Mouse (Mus musculus): ENCODE data around the gene Cox6b2. TPM values are rescaled to one million over a fixed set of nuclear protein-coding genes. Genes with fewer than 3 reads are reported as not detected.

The Cox6b2 gene
- polyA plus RNA-seq, 1 experiment from 2014 or later, result 40.4 TPM

DNA sequence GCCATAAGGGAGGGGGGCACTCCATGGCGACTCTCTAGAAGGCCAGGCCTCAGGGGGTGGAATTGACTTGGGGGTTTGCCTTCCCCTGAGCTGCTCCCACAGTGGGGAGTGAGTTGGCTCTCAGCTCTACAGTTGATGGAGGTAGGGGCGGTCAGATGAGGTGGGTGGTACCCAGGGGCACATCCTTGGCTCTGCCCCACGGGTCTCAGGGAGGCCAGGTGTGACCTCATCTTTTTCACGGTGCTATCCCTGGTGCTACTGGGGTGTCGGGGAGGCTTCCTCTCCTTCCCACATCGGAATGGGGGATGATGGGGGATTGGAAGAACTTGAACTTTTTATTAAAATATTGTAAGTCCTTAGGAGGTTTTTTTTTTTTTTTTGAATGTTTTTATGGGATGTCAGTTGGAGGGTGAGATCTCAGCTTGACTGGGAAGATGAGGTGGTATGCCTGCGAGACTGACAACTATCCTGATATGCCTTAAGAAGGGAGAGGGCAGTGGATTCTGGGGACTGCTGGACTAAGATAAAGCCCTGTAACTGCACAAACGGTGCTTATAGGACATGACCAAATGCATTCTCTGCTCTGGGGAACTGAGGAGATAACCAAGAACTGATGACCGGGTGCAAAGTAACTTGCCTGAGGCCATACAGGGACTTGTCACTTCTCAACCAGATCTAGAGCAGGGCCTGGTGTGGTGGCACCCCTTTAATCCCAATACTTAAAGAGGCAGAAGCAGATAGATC is 5.6 kb downstream of the Cox6b2 start:
- Histone ChIP-seq H3K27ac (0 out of 2 replicates have a peak overlapping the region, but pooled peaks have one; percentile 40), H3K36me3 (replicated peaks) (peaks cover 50% of the 10 kb centered on the region), H3K4me1 (peaks cover 41% of the 10 kb centered on the region), H3K4me3 (no peak overlapping the region), H3K9me3 (no peaks in the 10 kb centered on the region), H3K27me3 (ENCODE audit: poor library complexity, severe bottlenecking) (no peaks in the 10 kb centered on the region)
- DNase-seq (ENCODE audit: extremely low spot score, low spot score), result no peak
- 77% methylated on average over 9 of the region's 9 CpGs for WGBS

DNA sequence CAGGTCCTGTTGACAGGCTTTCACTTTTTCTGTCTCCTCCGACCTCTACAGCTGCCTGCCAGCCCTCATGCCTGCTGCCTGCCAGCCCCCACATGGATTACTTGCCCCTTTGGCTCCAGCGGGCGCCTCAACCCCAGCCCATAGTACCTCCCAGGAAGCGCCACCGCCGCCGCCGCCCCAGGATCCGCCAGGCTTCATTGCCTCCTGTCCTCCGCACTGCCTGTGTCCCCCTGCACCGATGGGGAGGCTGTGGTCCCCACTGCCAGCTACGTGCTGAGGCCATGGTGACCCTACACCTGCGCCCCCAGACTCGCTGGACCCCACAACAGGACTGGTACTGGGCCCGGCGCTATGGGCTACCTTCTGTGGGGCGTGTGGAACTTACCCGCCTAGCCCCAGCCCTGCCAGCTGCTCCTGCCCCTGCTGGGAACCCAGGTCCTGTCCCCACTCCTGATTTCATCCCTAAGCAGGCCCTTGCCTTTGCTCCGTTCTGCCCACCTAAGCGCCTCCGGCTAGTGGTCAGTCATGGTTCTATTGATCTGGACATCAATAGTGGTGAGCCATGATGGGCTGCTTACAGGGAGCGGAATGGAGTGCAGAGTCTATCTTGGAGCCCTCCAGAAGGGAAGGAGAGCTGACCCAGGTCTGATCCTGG is 6.4 kb downstream of the Cox6b2 start:
- Histone ChIP-seq H3K36me3 (replicated peaks) (peaks cover 55% of the 10 kb centered on the region), H3K27me3 (ENCODE audit: poor library complexity, severe bottlenecking) (no peaks in the 10 kb centered on the region), H3K9me3 (no peaks in the 10 kb centered on the region), H3K4me1 (peaks cover 41% of the 10 kb centered on the region), H3K27ac (no peak overlapping the region; the same call in 1 of the 2 replicates), H3K4me3 (no peak overlapping the region)
- WGBS, result 90% methylated on average over 22 of the region's 22 CpGs
- DNase-seq (ENCODE audit: extremely low spot score, low spot score), result no peak

DNA sequence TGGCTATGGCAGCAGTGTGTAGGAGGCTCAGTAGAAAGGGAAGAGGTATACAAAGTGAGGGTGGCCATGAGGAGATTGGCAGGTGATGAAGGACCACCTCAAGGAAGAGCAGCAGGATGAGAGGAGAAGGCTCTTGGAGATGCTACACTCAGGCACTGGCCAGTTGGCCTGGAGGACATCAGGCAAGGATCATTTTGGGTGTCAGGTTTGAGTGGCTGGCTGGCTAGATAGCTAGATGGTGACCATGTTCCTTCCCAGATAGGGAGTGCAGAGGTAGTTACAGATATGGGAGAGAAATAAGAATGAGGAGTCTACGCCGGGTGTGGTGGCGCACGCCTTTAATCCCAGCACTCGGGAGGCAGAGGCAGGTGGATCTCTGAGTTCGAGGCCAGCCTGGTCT is 8.0 kb downstream of the Cox6b2 start:
- 95% methylated on average over 6 of the region's 6 CpGs for WGBS
- H3K36me3 ChIP-seq (replicated peaks), result peaks cover 55% of the 10 kb centered on the region

DNA sequence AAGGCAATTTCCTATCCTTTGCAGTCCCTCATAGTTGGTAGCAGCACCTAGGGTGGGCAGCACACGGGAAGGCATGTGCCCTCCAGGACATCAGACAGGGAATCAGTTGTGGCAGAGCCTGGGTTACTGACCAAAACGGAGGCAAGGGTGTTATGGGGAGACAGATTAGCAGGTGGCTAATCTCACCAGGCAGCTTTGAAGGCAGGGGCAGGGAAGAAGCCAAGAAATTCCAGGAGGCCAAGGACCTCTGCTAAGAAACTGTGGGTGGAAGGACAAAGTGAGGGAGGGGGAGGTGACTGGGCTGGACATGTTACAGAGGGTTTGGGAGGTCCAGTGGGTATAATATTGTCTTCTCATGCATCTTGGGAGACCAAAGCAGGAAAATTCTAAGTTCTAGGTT is 9.5 kb downstream of the Cox6b2 start:
- H3K36me3 ChIP-seq (replicated peaks), result peaks cover 52% of the 10 kb centered on the region
- H3K9me3 ChIP-seq, result no peaks in the 10 kb centered on the region
- peaks cover 60% of the 10 kb centered on the region for H3K4me1 ChIP-seq

More for the DNA sequence above, 8.0 kb downstream of the Cox6b2 start:
- Histone ChIP-seq H3K4me1 (peaks cover 49% of the 10 kb centered on the region), H3K4me3 (no peak overlapping the region), H3K9me3 (no peaks in the 10 kb centered on the region), H3K27me3 (ENCODE audit: poor library complexity, severe bottlenecking) (no peaks in the 10 kb centered on the region), H3K27ac (no peak overlapping the region)
- no peak for DNase-seq (ENCODE audit: extremely low spot score, low spot score)

DNA sequence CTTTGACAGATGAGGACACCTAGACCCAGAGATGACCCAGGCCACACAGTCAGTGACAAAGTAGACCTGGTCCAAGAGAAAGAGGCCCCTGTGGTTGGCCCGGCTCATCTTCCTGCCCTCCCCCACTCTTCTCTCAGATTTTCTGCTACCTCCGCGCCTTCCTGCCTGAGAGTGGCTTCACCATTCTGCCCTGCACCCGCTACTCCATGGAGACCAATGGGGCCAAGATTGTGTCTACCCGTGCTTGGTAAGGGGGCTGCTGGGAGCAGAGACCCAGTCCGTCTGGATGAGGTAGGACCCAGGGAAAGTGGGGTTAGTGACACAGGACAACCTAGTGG is 10.4 kb downstream of the Cox6b2 start:
- peaks cover 52% of the 10 kb centered on the region for H3K36me3 ChIP-seq (replicated peaks)
- H3K4me1 ChIP-seq, result peaks cover 61% of the 10 kb centered on the region
- H3K27ac ChIP-seq, result peak overlapping the region; percentile 96
- 94% methylated on average over 6 of the region's 6 CpGs for WGBS
- no peak for DNase-seq (ENCODE audit: extremely low spot score, low spot score)
- no peaks in the 10 kb centered on the region for H3K27me3 ChIP-seq (ENCODE audit: poor library complexity, severe bottlenecking)
- peak overlapping the region; percentile 83; the same call in 1 of the 2 replicates for H3K4me3 ChIP-seq
- H3K9me3 ChIP-seq, result no peaks in the 10 kb centered on the region

More for the DNA sequence above, 9.5 kb downstream of the Cox6b2 start:
- DNase-seq (ENCODE audit: extremely low spot score, low spot score), result no peak
- no peak overlapping the region for H3K4me3 ChIP-seq
- no peaks in the 10 kb centered on the region for H3K27me3 ChIP-seq (ENCODE audit: poor library complexity, severe bottlenecking)
- H3K27ac ChIP-seq, result peak overlapping the region; percentile 35; the same call in 1 of the 2 replicates
- 68% methylated on average over 2 of the region's 2 CpGs for WGBS

DNA sequence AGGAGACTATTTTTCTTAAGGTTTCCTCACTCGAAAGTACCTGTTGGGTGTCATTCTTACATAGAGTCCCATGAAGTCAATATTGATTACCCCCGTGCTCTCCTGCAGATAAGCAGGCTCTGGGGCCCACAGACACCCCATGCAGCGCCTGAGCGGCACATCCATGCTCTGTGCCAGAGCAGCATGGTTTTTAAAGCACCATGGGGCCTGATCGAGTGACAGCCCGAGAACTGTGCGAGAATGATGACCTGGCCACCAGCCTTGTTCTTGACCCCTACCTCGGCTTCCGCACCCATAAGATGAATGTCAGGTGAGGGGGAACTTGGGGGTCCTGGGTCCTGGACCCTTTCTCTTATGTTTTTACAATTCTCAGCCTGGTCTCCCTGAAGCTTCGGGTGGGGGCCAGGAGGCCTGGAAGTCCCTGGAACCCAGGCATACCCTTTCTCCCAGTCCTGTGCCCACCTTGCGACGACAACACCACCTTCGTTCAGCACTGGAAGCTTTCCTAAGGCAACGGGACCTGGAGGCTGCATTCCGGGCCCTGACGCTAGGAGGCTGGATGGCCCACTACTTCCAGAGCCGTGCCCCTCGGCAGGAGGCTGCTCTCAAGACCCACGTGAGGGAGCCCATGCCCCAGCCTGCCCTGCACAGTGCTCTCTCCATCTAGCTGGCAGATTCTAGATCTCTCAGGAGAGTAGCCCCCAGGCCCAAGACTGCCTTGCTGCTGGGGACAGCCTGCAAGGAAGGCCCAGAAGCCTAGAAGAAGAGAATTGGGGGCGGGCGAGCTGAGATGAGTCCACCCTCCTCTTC is 11.0 kb downstream of the Cox6b2 start:
- peaks cover 49% of the 10 kb centered on the region for H3K36me3 ChIP-seq (replicated peaks)
- peak overlapping the region; percentile 96 for H3K27ac ChIP-seq
- DNase-seq (ENCODE audit: extremely low spot score, low spot score), result no peak
- no peaks in the 10 kb centered on the region for H3K27me3 ChIP-seq (ENCODE audit: poor library complexity, severe bottlenecking)
- H3K4me1 ChIP-seq, result peaks cover 58% of the 10 kb centered on the region
- H3K9me3 ChIP-seq, result no peaks in the 10 kb centered on the region
- peak overlapping the region; percentile 83 for H3K4me3 ChIP-seq
- 77% methylated on average over 21 of the region's 21 CpGs for WGBS

DNA sequence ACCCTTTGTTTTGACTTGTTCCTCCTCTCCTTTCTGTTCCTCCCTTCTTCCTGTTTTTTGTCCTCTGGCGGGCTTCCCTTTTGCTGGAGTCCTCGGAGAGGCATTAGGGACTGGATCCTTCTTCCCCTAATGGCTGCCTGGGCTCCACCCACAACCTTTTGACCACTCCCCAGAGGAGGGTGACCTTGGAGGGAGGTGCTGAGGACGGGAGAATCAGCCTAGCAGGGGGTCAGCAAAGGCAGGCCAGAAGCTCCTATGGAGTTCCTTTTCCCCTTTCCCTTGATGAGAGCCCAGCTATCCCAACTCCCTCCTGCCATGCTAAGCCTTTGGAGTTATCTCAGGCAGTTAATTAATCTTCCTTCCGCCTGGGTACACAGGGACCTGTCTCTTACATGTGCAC is 11.7 kb downstream of the Cox6b2 start:
- DNase-seq (ENCODE audit: extremely low spot score, low spot score), result peak; percentile 50
- no peaks in the 10 kb centered on the region for H3K9me3 ChIP-seq
- no peaks in the 10 kb centered on the region for H3K27me3 ChIP-seq (ENCODE audit: poor library complexity, severe bottlenecking)
- peak overlapping the region; percentile 83 for H3K4me3 ChIP-seq
- H3K36me3 ChIP-seq (replicated peaks), result peaks cover 41% of the 10 kb centered on the region
- H3K4me1 ChIP-seq, result peaks cover 50% of the 10 kb centered on the region
- 3% methylated on average over 4 of the region's 4 CpGs for WGBS
- H3K27ac ChIP-seq, result peak overlapping the region; percentile 96

DNA sequence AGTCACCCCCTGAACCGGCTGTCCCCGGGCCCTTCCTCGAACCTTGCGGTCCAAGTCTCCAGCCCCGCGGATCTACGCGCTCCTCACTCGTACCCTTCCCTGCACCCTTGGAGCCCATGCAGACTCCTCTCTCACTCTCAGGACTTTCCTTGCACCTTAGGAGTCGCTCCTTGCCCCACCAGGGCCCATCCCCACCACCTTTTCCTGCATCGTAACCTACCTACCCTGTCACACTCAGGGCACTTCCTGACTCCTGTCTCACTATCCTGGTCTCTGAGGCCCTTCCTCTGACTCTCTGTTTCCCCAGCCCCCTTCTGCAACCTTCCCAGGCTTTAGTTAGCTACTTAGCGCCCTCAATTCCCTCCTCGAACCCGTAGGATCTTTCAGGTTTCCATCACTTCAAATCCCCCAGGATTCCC is 12.6 kb downstream of the Cox6b2 start:
- Histone ChIP-seq H3K4me1 (peaks cover 45% of the 10 kb centered on the region), H3K4me3 (peak overlapping the region; percentile 83), H3K36me3 (replicated peaks) (peaks cover 33% of the 10 kb centered on the region), H3K27ac (peak overlapping the region; percentile 96), H3K9me3 (no peaks in the 10 kb centered on the region), H3K27me3 (ENCODE audit: poor library complexity, severe bottlenecking) (no peaks in the 10 kb centered on the region)
- DNase-seq (ENCODE audit: extremely low spot score, low spot score), result no peak
- 0% methylated on average over 14 of the region's 14 CpGs for WGBS

DNA sequence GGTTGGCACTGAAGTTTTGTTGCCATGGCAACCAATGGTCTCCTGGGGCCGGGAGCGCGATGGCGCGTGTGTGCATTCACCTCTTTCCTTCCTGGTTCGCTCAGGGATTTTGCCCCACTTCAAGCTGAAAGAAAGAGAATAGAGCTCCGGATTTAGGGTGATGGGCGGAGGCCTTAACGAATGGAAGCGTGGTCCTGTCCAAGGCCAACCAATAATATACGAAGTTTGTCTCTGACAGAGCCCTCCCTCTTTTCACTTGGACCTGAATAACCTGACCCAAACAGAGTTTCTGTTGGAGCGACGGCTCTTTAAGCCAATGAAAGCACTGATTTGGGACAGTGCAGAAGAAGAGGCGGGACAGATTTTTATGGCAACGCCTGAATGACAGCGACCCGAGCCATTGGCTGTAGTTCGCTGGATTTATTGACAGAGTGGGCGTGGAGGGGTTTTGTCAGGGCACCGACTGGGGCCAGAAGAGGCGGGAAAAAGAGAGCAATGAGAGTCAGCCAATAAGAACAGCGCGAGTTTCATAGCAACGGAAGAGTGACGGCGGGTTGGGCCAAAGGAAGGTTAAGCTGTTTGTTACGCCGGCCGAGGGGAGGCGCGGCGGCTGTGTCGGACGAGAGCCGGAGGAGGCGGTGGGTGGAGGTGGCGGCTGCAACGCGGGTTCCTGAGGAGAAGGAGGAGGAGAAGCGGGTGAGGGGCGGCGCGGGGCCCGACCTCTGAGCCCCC is 13.2 kb downstream of the Cox6b2 start, which contains the start of gene Kmt5c:
Gene Kmt5c, plus strand, starts transcription at position 572 of the 732 bp plus-strand sequence.
- under 1% methylated on average over 43 of the region's 44 CpGs for WGBS
- H3K27ac ChIP-seq, result peak within 1 kb of the TSS; percentile 96
- DNase-seq (ENCODE audit: extremely low spot score, low spot score), result peak; percentile 97

DNA sequence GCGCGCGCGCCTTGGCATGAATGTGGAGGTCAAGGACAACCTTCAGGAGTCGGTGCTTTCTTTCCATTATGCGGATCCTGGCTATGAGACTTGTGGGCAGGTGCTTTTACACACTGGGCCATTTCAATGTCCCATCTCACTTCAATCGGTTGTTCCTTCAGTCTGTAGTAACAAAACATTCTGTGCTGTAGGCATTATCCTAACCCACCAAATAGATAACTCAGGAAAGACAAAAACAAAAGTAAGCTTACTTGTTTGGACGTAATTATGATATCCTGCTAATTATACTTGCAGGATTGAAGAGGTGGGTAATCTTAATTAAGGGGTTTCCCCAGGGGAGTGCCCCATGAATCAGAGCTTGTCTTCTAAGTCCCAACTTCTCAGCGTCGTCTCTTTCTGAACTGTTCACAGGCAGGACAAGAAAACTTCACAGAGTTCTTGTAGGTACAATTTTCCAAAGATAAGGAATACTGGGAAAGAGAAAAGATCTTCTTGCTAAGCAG is 13.8 kb downstream of the Cox6b2 start:
- Histone ChIP-seq H3K27me3 (ENCODE audit: poor library complexity, severe bottlenecking) (no peaks in the 10 kb centered on the region), H3K4me3 (peak overlapping the region; percentile 83), H3K4me1 (peaks cover 45% of the 10 kb centered on the region), H3K27ac (peak overlapping the region; percentile 96), H3K9me3 (no peaks in the 10 kb centered on the region), H3K36me3 (replicated peaks) (peaks cover 22% of the 10 kb centered on the region)
- no peak for DNase-seq (ENCODE audit: extremely low spot score, low spot score)
- 44% methylated on average over 10 of the region's 10 CpGs for WGBS

More for the DNA sequence above, 13.2 kb downstream of the Cox6b2 start, which contains the start of gene Kmt5c:
- Histone ChIP-seq H3K9me3 (no peaks in the 10 kb centered on the region), H3K36me3 (replicated peaks) (peaks cover 28% of the 10 kb centered on the region), H3K4me3 (peak within 1 kb of the TSS; percentile 83), H3K4me1 (peaks cover 45% of the 10 kb centered on the region), H3K27me3 (ENCODE audit: poor library complexity, severe bottlenecking) (no peaks in the 10 kb centered on the region)

DNA sequence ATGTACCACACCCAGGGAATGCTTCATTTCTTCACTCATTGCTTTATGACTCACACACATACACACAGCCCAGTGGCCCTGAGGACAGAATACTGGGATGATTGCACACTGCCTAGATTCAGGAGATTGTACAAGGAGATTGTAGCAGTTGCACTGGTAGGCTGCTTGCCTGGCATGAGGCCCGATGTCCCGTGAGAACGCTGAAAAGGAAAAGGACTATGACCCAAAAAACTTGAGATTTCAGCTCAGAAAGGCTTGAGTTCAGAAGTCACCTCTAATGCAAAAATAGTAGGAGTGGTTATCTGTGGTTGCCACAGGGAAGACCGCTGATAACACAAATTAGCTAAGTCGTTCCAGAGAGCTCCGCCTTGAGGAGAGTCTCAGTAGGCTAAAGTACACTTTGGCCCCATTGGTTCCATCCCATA is 19.9 kb downstream of the Cox6b2 start:
- Histone ChIP-seq H3K4me1 (no peaks in the 10 kb centered on the region), H3K36me3 (replicated peaks) (no peaks in the 10 kb centered on the region), H3K9me3 (no peaks in the 10 kb centered on the region), H3K27ac (no peak overlapping the region), H3K4me3 (no peak overlapping the region), H3K27me3 (ENCODE audit: poor library complexity, severe bottlenecking) (0 out of 2 replicates have a peak, but pooled peaks cover 6% of the 10 kb centered on the region)
- 71% methylated on average over 6 of the region's 6 CpGs for WGBS
- DNase-seq (ENCODE audit: extremely low spot score, low spot score), result no peak

DNA sequence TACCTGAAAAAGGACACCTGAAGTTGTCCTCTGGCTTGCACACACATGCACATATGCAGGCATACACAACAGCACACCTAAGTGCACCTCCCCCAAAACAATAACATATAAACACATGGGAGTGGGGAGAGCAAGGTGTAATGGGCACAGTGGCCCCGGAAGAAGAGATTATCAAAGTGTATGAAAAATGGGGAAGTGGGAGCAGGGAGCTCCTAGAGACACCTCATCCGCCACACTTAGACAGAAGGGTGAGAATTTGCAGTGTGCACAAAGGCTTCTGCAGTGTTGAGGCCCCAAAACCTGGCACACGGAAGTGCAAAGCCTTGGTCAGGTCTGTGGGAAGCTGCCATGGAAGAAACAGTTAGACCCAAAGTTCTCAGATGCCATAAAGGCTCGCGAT is 21.8 kb downstream of the Cox6b2 start:
- H3K27me3 ChIP-seq (ENCODE audit: poor library complexity, severe bottlenecking), result 0 out of 2 replicates have a peak, but pooled peaks cover 6% of the 10 kb centered on the region
- WGBS, result 83% methylated on average over 5 of the region's 5 CpGs
- no peaks in the 10 kb centered on the region for H3K36me3 ChIP-seq (replicated peaks)
- H3K27ac ChIP-seq, result no peak overlapping the region
- no peaks in the 10 kb centered on the region for H3K9me3 ChIP-seq
- no peaks in the 10 kb centered on the region for H3K4me1 ChIP-seq
- H3K4me3 ChIP-seq, result no peak overlapping the region
- no peak for DNase-seq (ENCODE audit: extremely low spot score, low spot score)

All from forebrain, embryonic 10.5 days (tissue).